Mouse (Mus musculus) mesoderm, embryonic 11.5 days (tissue): ENCODE measurements around the gene Tas2r138.
A peak's percentile ranks its signal among the peaks of the same experiment; 100 is the strongest.
"Not testable (repeated sequence)": the region's sequence is repeated elsewhere in the genome, so short reads cannot be mapped to it uniquely, and the experiment has no call there.

Source experiments
- DNase-seq: peaks from one replicate; pipeline ENCODE4 v3.0.0-alpha.2; 2012; ENCODE audit warnings: low read depth, low spot score

Tas2r138 gene

GRCm38 (mm10) chr6:40613260-40613852 is at the start of gene Tas2r138:
Tas2r138 (minus strand) TSS chr6:40613310.
- no peak for DNase-seq

- no peak for DNase-seq
Observed at GRCm38 (mm10) chr6:40660930-40661329, 47.8 kb upstream of the Tas2r138 start.

GRCm38 (mm10) chr6:40650953-40651352 is 37.8 kb upstream of the Tas2r138 start:
- no peak for DNase-seq

DNA sequence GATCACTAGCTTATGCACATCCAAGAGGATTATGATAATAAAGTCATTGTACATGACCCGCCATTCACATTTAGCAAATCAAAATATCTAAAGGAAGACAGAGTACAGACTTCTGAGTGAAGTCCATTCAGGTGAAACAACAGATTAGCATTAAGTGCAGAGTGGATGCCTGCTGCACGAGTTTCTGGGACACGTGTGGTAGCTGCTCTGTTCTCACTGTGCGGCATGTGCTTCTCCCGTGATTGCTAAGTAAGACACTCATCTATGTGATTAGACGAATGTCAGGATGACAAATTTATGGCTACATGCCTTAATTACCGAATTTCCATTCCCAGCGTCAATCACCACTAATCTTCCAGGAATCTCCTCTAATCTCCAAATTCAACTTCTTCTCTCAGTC is 32.6 kb upstream of the Tas2r138 start:
- no peak for DNase-seq

DNA sequence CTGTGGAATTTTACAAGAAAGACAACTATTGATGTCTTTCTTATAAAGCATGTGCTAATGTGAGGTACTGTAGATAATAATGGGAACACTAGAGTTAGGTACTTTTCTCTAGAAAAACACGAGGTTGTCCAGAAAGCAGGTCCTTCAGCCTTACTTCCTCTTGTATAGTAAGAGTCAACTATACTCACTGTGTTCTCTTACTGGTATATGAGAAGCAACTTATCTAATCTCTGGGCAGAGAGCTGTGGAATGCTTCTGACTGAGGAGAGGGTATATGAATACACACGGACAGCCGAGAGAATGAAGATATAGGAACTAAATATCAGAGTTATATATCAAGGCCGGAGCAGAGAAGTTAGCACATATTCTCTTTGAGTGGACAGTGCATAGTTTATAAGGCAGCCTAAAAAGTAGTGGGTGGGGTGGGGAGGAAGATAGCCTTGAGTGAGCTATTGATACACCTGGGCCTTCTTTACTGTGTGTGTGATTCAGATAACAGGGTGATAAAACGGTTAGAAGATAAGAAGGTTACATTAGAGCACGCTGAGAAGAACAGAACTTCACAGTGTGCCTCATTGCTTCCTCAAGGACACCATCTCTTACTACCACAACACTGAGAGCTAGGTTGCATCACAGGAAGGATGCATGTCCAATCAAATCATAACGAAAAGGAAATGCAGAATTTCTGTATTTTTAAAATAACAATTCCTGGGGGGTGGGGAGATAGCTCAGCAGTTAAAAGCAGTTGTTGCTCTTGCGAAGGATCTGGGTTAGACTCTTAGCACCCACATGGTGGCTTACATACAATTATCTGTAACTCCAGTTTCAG is 27.8 kb upstream of the Tas2r138 start:
- no peak for DNase-seq

- no peak for DNase-seq
Observed at GRCm38 (mm10) chr6:40637755-40638154, 24.6 kb upstream of the Tas2r138 start.

GRCm38 (mm10) chr6:40635559-40635958 is 22.4 kb upstream of the Tas2r138 start:
- DNase-seq = no peak

DNA sequence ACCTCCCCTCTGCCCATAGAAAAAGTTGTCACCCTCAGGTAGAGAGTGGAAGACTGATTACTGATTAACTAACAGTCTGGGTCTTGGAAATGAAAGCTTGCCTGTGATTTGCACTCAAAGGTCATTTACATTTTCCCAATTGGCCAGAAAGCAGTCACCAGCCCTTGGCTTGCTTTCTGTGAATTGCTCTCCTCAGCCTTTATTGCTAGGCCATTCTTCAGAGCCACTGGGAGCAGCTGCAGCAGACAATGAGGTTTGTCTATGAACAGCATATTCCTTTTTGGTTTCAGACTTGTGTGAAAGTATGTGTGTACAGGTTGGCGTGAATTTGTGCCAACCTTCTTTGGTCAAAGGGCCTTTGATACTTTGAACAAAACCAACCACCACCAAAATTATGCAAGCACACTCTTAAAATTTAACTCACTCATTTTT is 21.5 kb upstream of the Tas2r138 start:
- DNase-seq = peak; percentile 5

DNA sequence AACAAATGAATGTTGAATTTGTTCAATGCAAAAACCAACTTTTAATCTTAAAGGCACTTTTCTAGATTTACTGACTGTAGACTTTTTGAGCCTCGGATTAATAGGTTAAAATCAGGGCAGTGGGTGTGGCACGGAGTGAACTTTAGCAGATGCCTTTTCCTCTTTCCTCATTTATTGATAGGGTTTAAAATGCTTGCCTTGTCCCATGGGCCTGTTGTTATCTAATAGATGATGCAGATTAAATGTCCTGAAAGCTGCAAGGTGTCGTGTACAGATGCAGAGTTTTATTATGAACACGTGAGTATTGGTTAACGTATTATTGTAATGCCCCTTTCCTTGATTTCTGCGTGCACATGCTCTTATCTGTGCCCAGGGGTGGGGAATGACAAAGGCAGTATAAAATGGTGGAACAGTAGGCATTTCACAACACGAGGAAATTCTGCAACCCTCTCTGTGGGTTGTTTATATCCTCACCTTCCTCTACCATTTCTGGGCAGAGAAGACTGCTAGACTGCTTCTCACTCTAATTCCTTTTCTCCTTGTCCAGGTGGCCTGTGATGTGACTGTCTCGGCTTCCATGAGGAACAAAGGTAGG is 15.4 kb upstream of the Tas2r138 start, which contains the start of gene Mgam:
Gene Mgam (plus strand): TSS at position 426 of the 595 bp plus-strand sequence.
- no peak for DNase-seq

GRCm38 (mm10) chr6:40626111-40626510 is 13.0 kb upstream of the Tas2r138 start:
- no peak for DNase-seq

- DNase-seq = peak; percentile 74
Observed at GRCm38 (mm10) chr6:40617965-40618364, 4.9 kb upstream of the Tas2r138 start.

GRCm38 (mm10) chr6:40610244-40610643 is 2.9 kb downstream of the Tas2r138 start:
- no peak for DNase-seq

- no peak for DNase-seq
Observed at GRCm38 (mm10) chr6:40607431-40607830, 5.7 kb downstream of the Tas2r138 start.

DNA sequence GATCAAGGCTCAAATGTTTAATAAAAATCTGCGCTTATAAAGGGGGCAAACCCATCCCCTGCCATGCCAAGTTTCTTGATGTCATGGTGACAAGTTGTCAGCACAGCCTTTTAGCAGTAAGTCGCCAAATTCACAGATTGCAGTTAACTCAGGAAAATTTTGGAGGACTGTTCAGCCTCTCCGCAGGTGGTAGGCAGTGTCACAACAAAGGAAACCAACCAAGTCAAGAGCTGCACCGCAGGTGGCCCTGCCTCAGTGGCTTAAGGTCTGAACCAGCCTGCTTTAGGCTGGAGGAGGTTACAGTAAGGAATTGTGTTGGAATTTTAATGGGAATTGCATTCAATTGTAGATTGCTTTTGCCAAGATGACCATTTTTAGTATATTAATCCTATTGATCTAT is 14.6 kb downstream of the Tas2r138 start:
- not testable (repeated sequence) for DNase-seq

- no peak for DNase-seq
Observed at GRCm38 (mm10) chr6:40594804-40595550, 18.1 kb downstream of the Tas2r138 start.

DNA sequence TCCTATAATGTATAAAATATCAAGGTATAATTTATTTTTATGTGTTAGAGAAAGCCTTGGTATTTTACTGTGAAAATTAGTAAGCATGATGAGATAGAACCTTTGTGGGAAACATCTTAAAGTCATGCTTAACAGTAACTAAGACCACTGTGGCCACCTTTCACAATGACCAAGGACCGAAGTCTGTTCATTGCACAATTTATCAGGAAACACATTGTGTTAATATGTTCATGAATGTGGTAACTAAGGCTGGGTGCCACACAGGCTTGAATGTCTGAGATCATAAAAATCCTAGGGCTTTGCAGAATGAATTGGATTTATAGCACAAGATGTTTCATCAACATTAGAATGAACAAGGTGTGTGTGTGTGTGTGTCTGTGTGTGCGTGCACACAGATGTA is 24.8 kb downstream of the Tas2r138 start:
- no peak for DNase-seq

DNA sequence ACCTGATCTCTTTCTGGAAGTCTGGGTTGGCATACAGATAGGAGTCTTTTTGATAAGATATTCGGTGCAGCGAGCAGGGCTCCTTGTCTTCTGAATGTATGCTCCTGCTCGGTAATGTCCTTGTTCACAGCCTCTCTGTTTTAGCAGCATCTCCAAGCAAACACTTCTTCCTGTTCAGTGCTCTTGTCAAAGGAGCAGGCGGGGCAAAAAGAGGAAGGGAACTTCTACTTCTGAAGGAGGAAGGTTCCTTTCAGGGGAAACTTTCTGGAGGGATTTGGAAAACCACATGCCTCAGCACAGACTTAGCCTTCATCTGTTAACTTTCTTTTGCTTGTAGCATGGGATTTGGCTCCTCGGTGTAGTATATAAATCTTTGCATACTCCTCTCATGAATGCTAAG is 27.5 kb downstream of the Tas2r138 start, which contains the start of gene Clec5a:
Gene Clec5a (minus strand): TSS at position 177 of the 400 bp plus-strand sequence.
- DNase-seq = no peak

DNA sequence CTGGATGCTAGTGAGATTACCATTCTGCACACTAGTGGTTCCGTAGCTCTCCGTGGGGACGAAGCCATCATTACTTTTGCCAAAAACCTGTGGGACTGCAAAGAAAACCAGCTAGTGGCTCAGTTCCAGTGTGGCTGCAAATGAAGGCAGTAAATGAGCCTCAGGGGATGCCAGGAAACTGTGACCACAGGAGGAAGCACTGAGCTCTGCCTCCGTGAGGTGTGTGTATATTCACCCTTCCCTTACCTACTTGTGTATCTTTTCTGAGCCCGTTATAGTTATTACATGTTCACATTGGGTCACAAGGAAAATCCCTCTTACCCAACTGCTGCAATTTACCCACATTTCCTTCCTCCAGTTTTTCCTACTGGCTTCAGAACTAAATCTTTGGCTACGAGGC is 28.8 kb downstream of the Tas2r138 start:
- no peak for DNase-seq

- no peak for DNase-seq
Observed at GRCm38 (mm10) chr6:40576305-40576704, 36.8 kb downstream of the Tas2r138 start.

DNA sequence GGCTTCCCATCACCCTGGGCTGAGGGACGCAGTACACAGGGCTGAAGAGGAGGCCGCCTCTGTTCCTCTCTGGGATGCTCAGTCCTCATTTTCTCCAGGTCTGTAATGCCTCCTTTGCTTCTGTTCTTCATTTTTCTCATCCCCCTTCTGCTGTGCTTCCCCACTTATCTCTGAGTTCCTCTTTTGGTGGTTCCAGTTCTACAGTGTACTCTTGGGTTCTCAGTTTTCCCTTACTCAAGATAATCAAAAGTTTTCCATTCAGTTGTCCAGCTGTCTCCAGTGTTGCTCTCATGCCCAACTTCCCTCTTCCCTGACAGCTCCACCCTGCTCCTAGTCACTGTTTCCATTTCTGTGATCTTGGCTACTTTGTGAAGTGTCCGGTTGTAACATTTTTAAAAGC is 39.5 kb downstream of the Tas2r138 start:
- no peak for DNase-seq

DNA sequence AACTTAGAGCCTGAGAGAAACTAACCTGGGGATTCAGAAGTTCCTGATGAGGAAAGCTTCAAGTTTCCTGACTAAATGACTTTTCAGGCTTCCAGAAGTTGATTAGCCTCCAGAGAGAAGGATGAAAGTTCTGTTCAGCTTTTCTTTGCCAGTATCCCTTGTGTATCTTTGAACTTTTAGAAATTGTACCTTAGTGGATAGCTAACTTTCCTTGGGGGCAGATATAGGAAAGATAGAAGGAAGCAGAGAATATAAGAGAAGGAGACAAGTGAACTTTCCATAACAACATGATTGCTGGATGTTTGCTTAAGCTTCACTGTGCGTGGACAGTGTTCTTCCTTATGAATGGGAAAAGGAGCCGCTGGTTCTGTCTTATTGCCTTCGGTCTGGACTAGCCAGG is 43.9 kb downstream of the Tas2r138 start, which contains the start of gene Olfr460:
Gene Olfr460 (plus strand): TSS at position 301 of the 400 bp plus-strand sequence.
- no peak for DNase-seq
